Mouse (Mus musculus) spleen, postnatal 14 days (tissue): Measurements from ENCODE around the gene Zfp593.

Source experiments
- DNase-seq, 2 experiments: peaks; one replicate each; pipeline ENCODE4 v3.0.0; 2021 to 2022; ENCODE audit warnings: low spot score in 2 of 2

Gene Zfp593

DNA sequence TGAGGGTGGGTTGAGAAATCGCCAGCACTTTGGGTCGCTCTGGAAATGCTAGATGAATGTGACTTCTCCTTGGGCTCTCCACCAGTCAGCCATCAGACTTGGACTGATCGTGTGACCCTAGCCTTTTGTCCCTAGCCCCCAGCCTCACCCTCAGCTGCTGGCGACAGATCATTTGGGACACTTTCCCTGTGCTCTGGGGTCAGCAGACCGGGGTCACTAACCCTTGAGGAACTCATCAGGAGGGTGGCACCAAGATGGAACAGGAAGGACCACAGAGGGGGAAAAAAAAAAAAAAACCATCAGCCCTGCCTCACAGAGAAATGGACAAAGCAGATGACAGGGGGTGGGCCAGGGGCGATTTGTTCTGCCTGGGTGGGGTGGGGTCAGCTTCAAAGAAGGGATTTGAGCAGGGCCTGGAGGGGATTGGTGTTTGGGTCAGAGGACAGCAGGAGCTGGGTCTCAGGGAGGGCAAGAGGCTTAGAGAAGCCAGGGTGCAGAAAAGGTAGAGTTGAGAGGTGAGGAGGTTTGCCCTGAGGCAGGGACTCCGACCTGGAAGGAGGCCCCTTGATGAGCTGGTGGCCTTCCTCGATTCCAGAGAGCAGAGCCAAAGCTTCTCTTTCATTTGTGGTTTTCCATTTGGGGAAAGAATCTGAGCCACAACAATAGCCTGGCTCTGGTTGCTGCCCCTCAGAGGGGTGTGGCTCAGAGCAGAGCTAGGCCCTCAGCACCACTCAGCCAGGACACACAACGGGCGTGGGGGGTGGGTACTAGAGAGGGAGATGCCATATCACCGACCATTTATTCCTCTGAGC, 12.0 kb upstream of the Zfp593 start:
- DNase-seq = no peak

GRCm38 (mm10) chr4:134256407-134257197, 11.2 kb upstream of the Zfp593 start:
- no peak for DNase-seq

DNA sequence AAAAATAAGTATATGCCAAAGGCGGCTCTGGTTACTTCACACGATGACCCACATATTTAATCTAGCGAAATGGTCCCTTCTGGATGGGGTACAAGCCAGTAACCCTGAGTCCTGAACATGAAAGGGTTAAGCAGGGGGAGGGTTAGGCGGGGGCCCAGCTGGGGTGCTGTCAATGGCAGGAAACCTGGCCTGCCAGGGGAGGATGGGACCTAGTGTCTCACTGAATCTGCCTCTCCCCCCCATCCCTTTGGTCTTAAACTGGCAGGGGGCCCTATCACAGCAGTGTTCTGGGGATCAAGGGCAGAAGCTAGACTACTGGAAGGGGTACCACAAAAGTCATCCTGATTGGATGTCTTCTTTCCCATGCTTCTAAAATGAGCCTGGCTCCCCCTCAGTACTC, 10.5 kb upstream of the Zfp593 start:
- no peak for DNase-seq

DNA sequence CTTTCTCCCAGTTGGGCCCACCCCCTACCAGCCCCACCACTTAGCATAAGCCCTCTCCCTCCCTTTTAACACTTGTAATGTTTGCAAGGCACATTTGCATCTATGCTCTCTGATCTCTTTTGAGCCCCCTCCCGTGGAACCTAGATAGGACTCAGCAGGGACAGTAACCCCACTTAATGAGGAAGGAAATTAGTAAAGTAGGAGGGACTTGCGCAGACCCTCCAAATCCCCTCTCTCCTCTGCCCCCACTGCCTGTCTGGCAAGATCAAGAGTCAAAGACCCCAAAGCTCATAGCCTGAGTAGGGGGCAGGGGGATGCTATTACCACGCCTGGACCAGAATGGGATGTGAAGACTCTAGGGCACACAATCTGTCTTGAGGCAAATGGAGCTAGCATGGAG, 9.4 kb upstream of the Zfp593 start:
- no peak for DNase-seq

GRCm38 (mm10) chr4:134253722-134254324, 8.4 kb upstream of the Zfp593 start, which contains the start of gene Grrp1:
Grrp1 (minus strand) TSS chr4:134254106.
- DNase-seq = no peak

- no peak for DNase-seq
Measured at GRCm38 (mm10) chr4:134252911-134253721, 7.7 kb upstream of the Zfp593 start.

GRCm38 (mm10) chr4:134252131-134252910, 6.9 kb upstream of the Zfp593 start:
- no peak for DNase-seq

DNA sequence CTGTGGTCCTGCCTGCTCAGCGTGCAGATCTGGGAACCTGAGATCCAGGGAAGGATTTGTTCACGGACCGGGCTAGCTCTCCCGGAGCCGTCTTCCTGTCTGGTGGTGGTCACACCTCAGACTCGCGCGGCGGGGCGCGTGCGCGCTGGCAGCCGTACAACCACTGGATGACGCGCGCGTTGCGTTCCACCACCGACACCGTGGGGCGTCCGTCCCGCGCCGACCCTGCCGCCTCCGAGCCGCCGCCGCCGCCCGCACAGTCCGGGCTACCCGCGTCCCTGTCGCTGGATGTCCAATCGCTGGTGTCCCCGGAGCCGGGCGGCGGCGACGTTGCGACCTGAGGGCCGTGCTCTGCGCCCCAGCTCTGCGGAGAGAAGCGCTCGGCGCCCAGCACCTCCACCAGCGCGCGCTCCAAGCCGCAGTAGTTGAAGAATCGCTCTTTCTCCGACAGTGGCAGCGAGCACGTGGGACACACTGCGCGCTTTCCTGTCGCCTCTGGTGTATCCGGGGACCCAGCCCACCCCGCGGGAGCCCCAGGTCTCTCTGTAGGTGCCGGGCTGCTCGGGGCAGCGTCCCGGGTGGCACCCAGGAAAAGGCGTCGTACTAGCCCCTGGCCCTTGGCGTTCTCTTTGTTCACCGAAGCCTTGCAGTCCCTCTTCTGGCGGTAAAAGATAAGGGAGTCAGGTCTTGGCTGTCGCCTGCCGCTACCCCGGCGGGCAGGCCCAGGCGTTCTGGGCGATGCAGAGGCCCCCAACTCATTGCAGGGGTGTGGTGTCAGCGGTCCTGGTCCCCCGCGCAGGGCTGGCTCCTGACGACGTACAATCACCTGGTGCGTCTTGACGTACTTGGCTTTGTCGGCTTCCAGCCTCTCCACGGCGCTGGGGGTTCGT, 6.1 kb upstream of the Zfp593 start:
- no peak for DNase-seq

GRCm38 (mm10) chr4:134250930-134251240, 5.5 kb upstream of the Zfp593 start:
- DNase-seq = no peak

DNA sequence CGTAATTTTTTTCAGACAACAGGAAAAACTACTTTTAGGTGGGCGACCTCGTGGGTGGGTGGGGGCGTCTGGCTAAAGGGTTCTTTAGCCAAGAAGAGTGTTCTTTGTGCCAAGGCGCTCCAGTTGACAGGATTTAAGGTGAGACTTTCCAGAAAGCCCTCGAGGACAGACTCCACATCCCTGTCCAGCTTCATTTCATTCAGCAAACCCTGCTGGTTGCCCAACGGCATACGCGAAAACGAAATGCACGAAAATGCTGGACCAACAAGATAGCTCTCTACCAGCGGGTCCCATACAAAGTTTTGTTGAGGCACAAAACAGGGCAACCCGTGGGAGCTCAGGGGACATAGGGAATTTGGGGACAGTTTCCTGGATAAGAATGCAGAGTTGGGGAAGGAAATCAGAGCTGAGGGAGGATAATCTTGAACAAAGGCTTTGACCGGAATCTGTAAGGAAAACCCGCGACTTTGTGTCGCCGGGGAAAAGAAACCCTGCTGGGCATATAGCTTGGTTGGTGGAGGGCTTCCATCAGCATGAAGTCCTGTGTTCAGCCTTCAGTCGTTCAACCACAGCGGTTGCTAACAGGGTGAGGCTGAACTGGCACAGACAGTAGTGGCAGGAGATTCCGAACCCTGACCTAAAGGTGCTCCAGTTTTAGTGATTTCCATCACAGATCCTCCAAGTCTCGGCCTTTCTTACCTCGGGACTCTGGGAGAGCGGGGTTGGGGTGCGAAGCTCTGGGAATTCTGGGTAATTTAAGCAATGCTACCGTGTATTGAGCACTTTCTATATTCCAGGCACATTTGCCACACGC, 4.9 kb upstream of the Zfp593 start:
- DNase-seq = no peak

DNA sequence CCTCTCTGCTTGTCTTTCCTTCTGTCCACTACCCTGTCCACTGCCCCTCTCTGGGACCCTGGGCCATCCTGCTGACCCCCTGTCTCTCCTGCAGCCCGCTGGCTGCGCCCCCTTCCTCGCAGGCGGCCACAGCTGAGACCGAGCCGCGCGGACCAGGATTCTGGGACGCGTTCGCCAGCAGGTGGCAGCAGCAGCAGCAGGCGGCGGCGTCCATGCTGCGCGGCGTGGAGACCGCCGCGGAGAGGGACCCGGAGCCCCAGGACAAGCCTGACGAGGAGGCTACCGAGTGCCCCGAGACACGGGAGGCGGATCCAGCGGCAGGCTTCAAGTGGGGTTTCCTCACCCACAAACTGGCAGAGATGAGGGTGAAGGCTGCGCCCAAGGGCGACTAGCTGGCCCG, 4.3 kb upstream of the Zfp593 start:
- DNase-seq = peak; percentile 24 to 60

GRCm38 (mm10) chr4:134246719-134247258, 1.4 kb upstream of the Zfp593 start, which contains the start of gene Gm30191:
Gm30191 (plus strand) TSS chr4:134246935.
- DNase-seq = no peak

DNA sequence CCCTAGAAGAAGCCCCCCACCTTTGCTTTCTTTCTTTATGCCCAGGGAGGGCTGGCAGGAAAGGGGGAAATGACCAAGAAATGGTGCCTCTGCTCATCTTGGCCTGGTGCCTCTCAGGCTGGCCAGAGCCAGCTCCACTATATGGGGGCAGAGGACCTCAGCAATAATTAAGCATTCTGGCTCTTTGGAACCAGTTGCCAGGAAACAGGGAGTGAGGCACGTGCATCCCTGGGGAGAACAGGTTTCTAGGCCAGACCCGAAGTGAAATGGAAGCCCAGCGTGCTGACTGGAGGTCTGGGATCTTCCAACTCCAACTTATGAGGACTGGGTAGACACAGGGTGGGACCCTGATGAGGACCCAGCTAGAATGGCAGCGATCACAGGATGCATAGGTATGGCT, 864 bp upstream of the Zfp593 start:
- no peak for DNase-seq

GRCm38 (mm10) chr4:134243516-134244250, 1.7 kb downstream of the Zfp593 start, which contains the start of gene E130218I03Rik:
E130218I03Rik (plus strand) TSS chr4:134243662.
- DNase-seq = no peak

DNA sequence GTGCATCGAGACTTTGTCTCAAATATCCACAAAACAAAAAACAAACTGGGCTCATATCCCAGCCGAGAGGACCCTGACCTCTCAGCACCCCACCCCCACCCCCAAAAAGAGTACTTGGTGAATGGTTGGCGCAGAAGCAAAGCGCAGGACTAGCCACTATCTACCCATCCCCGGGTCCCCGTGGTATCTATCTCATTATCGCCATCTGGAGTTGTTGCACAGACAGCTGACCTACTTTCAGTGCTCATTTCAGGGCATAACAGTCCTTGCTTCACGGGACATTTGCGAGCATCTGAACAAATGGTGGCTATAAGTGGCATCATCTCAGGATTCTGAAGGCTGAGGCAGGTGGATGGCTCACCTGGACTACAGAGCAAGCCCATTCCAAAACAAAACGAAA, 6.7 kb downstream of the Zfp593 start:
- DNase-seq = no peak

DNA sequence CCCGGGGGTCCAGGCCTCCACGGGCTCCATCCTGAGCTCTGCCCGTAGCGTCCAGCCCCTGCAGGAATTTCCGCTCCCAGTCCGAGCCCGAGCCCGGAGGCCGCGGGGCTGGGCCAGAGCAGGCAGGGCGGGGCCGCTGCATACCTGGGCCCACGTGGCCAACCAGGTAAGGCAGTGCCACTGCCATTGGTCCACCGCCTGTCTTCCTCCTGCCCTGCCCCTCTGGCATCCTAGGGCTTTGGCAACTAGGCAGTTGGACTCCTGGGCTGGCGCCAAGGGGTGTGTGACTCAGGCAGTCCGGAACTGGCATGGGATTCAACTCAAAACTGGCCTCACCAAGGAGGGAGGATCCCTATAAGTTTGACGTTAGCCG, 7.1 kb downstream of the Zfp593 start, which contains the start of gene Cnksr1:
Cnksr1 (minus strand) TSS at position 121 of the 373 bp plus-strand sequence.
- DNase-seq = no peak

- DNase-seq = no peak
Measured at GRCm38 (mm10) chr4:134237582-134238278, 7.7 kb downstream of the Zfp593 start.
